Mouse (Mus musculus) midbrain, embryonic 11.5 days (tissue): ENCODE data around the gene Gm20824. TPM values are rescaled to one million over a fixed set of nuclear protein-coding genes. Genes with fewer than 3 reads are reported as not detected.
"Not testable (repeated sequence)": the region's sequence is repeated elsewhere in the genome, so short reads cannot be mapped to it uniquely, and the experiment has no call there.

ENCODE experiments used
- ATAC-seq: fragments of 200-750 bp; cut with Nextera tagmentation; 2 replicates; pipeline ENCODE4 v1.8.0; 2017; ENCODE audit warnings: moderate TSS enrichment, moderate library complexity; ENCODE audit not compliant: low FRiP score
- DNase-seq: peaks from one replicate; pipeline ENCODE4 v3.0.0; 2015; ENCODE audit warnings: low spot score; ENCODE audit errors: missing footprints
- H3K27ac ChIP-seq: fragments of 300-500 bp; sonication (generic); 2 replicates; pipeline ENCODE4 v1.5.1; 2014; ENCODE audit warnings: low read depth, low read length
- H3K27me3 ChIP-seq: fragments of 300-500 bp; sonication (generic); 2 replicates; pipeline ENCODE4 v1.6.1; 2014; ENCODE audit warnings: mild to moderate bottlenecking, low read length, moderate library complexity, mixed read lengths; ENCODE audit not compliant: control insufficient read depth, insufficient read depth
- H3K36me3 ChIP-seq: fragments of 300-500 bp; sonication (generic); 2 replicates; pipeline ENCODE4 v1.6.1; 2014; ENCODE audit warnings: mild to moderate bottlenecking, low read length, moderate library complexity, mixed read lengths; ENCODE audit not compliant: control insufficient read depth, insufficient read depth
- H3K4me1 ChIP-seq: fragments of 300-500 bp; sonication (generic); 2 replicates; pipeline ENCODE4 v1.6.1; 2014; ENCODE audit warnings: low read length; ENCODE audit not compliant: control insufficient read depth, insufficient read depth
- H3K4me2 ChIP-seq: fragments of 300-500 bp; sonication (generic); 2 replicates; pipeline ENCODE4 v1.6.1; 2014; ENCODE audit warnings: mild to moderate bottlenecking, moderate library complexity
- H3K4me3 ChIP-seq: fragments of 300-500 bp; sonication (generic); 2 replicates; pipeline ENCODE4 v1.5.1; 2014; ENCODE audit warnings: low read depth, low read length
- H3K9ac ChIP-seq: fragments of 300-500 bp; sonication (generic); 2 replicates; pipeline ENCODE4 v1.6.1; 2014; ENCODE audit warnings: low read length
- H3K9me3 ChIP-seq: fragments of 300-500 bp; sonication (generic); 2 replicates; pipeline ENCODE4 v1.6.1; 2016; ENCODE audit warnings: low read length; ENCODE audit not compliant: control insufficient read depth
- WGBS: fragments of 180-500 bp; shearing (Covaris S2); extraction: QIAGEN DNeasy Blood & Tissue Kit; methylation state at CpG from one replicate; pipeline ENCODE4 v1.1.7; 2014; 5-methylcytosine and 5-hydroxymethylcytosine counted together
- polyA plus RNA-seq: library from polyadenylated mRNA; unstranded; fragments of >200 nt; fragmentation: Nextera tagmentation; extraction: Ambion mirVana; gene quantifications from 2 replicates; pipeline ENCODE4 v1.2.1, GENCODE M21; 2014

Gm20824 gene
- polyA plus RNA-seq, result not detected in 2 replicates

DNA sequence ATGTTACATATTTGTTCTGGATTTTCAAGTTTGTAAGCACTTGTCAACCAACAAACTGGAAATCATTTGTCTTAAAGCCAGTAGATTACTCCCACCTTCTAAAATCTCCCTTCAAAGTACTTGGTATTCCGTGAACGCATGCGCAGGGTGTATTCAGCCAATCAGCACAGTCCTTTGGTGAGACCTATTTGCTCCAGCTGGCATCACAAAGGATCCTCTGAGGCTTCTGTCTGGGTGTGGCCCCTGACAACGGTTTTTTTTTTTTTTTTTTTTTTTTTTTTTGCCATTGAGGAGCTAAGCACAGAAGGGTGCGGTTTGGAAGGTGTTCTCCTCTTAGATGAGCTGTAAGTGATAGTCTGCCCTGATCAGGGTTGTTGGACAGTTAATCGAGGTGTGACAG is at the start of gene Gm20824:
TSS of gene Gm20824 (plus strand) at position 301 of the 400 bp plus-strand sequence.
- not testable (repeated sequence) for H3K4me1 ChIP-seq, H3K4me3 ChIP-seq, H3K27me3 ChIP-seq, H3K27ac ChIP-seq, DNase-seq, H3K36me3 ChIP-seq, H3K9ac ChIP-seq, H3K4me2 ChIP-seq, H3K9me3 ChIP-seq, ATAC-seq
- WGBS, result no CpG with 5 or more reads among the region's 6 CpGs

Other genes with a start within 250 kb of the Gm20824 start
- gene Gm20825, start 186.4 kb upstream of the Gm20824 start, polyA plus RNA-seq, result not detected in 2 replicates